Mouse (Mus musculus): ENCODE measurements at regions not wholly inside any gene's neighbourhood (a gene's known extent, or its start where the extent isn't known, plus 50 kb on each side); places are given as distances from the start of the nearest gene placed in this dataset.

- TF ChIP-seq POLR2A (IDR thresholded peaks at IDR 0.05; ENCODE audit: low read depth, low read length), result no peak
- TF ChIP-seq CTCF (conservative IDR thresholded peaks at IDR 0.05; ENCODE audit: insufficient read depth, insufficient read length, low read depth, low read length), result no peak
Measured at GRCm38 (mm10) chrX:152860008-152860407, 78.3 kb downstream of the Gpr143 start.

Data from kidney, adult 2 months (tissue).